ENCODE assay signal across 20 mouse cellular contexts in genomic region chr8:118667736-118668135, GRCm38 (mm10).
A peak's percentile ranks its signal among the peaks of the same experiment; 100 is the strongest.
DNase-seq lines count a peak whose midpoint lies in the region; ATAC-seq lines count a peak whose summit lies in the region.
"Had no signal": no experiment of that assay in that cellular context is flagged by ENCODE, and none has a peak within 500 bp of the region (broad histone marks: within the 10 kb centered on the region; RNA-seq: fewer than 3 reads in every experiment).

No protein-coding gene starts in this region.

- no peaks in the 10 kb centered on the region for H3K36me3 ChIP-seq in forebrain, embryonic 14.5 days (ENCODE audit: control insufficient read depth, insufficient read depth, low read length)
- no peaks in the 10 kb centered on the region for H3K36me3 ChIP-seq in forebrain, embryonic 13.5 days (ENCODE audit: poor library complexity, severe bottlenecking)
- H3K36me3 ChIP-seq: embryonic facial prominence, embryonic 15.5 days; forebrain, embryonic 12.5 days had no signal

- H3K4me3 ChIP-seq in forebrain, embryonic 14.5 days (ENCODE audit: low read depth, low read length) = no peak overlapping the region
- no peak overlapping the region for H3K4me3 ChIP-seq in forebrain, embryonic 13.5 days
- H3K4me3 ChIP-seq: embryonic facial prominence, embryonic 15.5 days; forebrain, embryonic 12.5 days; heart, embryonic 13.5 days; layer of hippocampus, adult 2 months had no signal

- no peaks in the 10 kb centered on the region for H3K27me3 ChIP-seq in forebrain, embryonic 14.5 days (replicated peaks; ENCODE audit: control insufficient read depth, insufficient read depth, low read length)
- no peaks in the 10 kb centered on the region for H3K27me3 ChIP-seq in forebrain, embryonic 13.5 days
- H3K27me3 ChIP-seq: embryonic facial prominence, embryonic 15.5 days; forebrain, embryonic 12.5 days; heart, embryonic 13.5 days had no signal

- 82% methylated on average over 4 of the region's 4 CpGs for WGBS in forebrain, embryonic 14.5 days
- WGBS in forebrain, embryonic 13.5 days = 79% methylated on average over 4 of the region's 4 CpGs

- no peak for ATAC-seq in forebrain, embryonic 14.5 days
- ATAC-seq in forebrain, embryonic 13.5 days = no peak
- ATAC-seq: intestine, postnatal 0 days had no signal

- no peak overlapping the region for H3K4me2 ChIP-seq in forebrain, embryonic 14.5 days (ENCODE audit: low read length)
- no peak overlapping the region for H3K4me2 ChIP-seq in forebrain, embryonic 13.5 days
- H3K4me2 ChIP-seq: embryonic facial prominence, embryonic 15.5 days; forebrain, embryonic 12.5 days; heart, embryonic 13.5 days had no signal

- no peak overlapping the region for H3K9ac ChIP-seq in forebrain, embryonic 14.5 days (ENCODE audit: low read length)
- no peak overlapping the region for H3K9ac ChIP-seq in forebrain, embryonic 13.5 days
- H3K9ac ChIP-seq: embryonic facial prominence, embryonic 15.5 days; forebrain, embryonic 12.5 days; heart, embryonic 13.5 days had no signal

- H3K9me3 ChIP-seq in forebrain, embryonic 14.5 days (replicated peaks; ENCODE audit: control insufficient read depth, low read length) = 0 out of 2 replicates have a peak, but pooled peaks cover 3% of the 10 kb centered on the region
- no peaks in the 10 kb centered on the region; the same call in 1 of the 2 replicates for H3K9me3 ChIP-seq in forebrain, embryonic 13.5 days (replicated peaks)
- H3K9me3 ChIP-seq: embryonic facial prominence, embryonic 15.5 days; forebrain, embryonic 12.5 days had no signal

- DNase-seq in forebrain, embryonic 14.5 days (ENCODE audit: low spot score) = peak; percentile 24
- DNase-seq in layer of hippocampus, adult 18-20 months (ENCODE audit: low spot score in 2 of 2) = peak; percentile 18 to 20
- no peak for DNase-seq in layer of hippocampus, adult 9-10 months (ENCODE audit: low spot score)
- peak; percentile 21 for DNase-seq in retina, postnatal 1 day
- DNase-seq in retina, embryonic 14.5 days (ENCODE audit: low spot score) = no peak
- peak; percentile 11 for DNase-seq in right cerebral cortex, postnatal 4 days
- DNase-seq in spleen, adult 12 weeks (ENCODE audit: low spot score) = no peak
- DNase-seq: adrenal gland, postnatal 10 days; cerebellum, adult 2 months; heart, postnatal 4 days; lung, adult 2 months; lung, postnatal 36 days; spleen, adult 18-20 months; thymus, adult 18-20 months had no signal

- H3K27ac ChIP-seq in forebrain, embryonic 14.5 days (ENCODE audit: low read depth, low read length) = no peak overlapping the region
- no peak overlapping the region for H3K27ac ChIP-seq in forebrain, embryonic 13.5 days
- H3K27ac ChIP-seq: embryonic facial prominence, embryonic 15.5 days; forebrain, embryonic 12.5 days; heart, embryonic 13.5 days; layer of hippocampus, adult 2 months had no signal

- H3K4me1 ChIP-seq in forebrain, embryonic 14.5 days (ENCODE audit: control insufficient read depth, insufficient read depth, low read length) = no peaks in the 10 kb centered on the region
- H3K4me1 ChIP-seq in forebrain, embryonic 13.5 days = 0 out of 2 replicates have a peak, but pooled peaks cover 5% of the 10 kb centered on the region
- H3K4me1 ChIP-seq: embryonic facial prominence, embryonic 15.5 days had no signal

Comparison
In these comparisons a context has a peak if more than half of its experiments do, and no peak if none do; other contexts are left out.
1. DNase-seq: peak in forebrain, embryonic 14.5 days (single experiment), layer of hippocampus, adult 18-20 months (2 of 2), retina, postnatal 1 day (single experiment) and right cerebral cortex, postnatal 4 days (single experiment); none in layer of hippocampus, adult 9-10 months (single experiment), retina, embryonic 14.5 days (single experiment) and spleen, adult 12 weeks (single experiment).